Mouse (Mus musculus) C2C12 (cell line): ENCODE results near the gene Nkiras1.
"Not testable (repeated sequence)": the region's sequence is repeated elsewhere in the genome, so short reads cannot be mapped to it uniquely, and the experiment has no call there.

ENCODE experiments used
- CTCF ChIP-seq: IDR thresholded peaks from one replicate; pipeline ENCODE4 v1.5.1; 2011; ENCODE audit not compliant: control insufficient read depth, insufficient read depth, insufficient read length
- MAX ChIP-seq: IDR thresholded peaks from one replicate; pipeline ENCODE4 v1.6.1; 2011; ENCODE audit warnings: mild to moderate bottlenecking, control low read depth
- USF1 ChIP-seq: IDR thresholded peaks from one replicate; pipeline ENCODE4 v1.6.1; 2011; ENCODE audit warnings: low read depth, mild to moderate bottlenecking, control low read depth, moderate library complexity

GRCm38 (mm10) chr14:18226181-18226580 is 44.8 kb upstream of the Nkiras1 start:
- not testable (repeated sequence) for TF ChIP-seq CTCF, USF1, MAX
